Mouse (Mus musculus) heart, postnatal 0 days (tissue): ENCODE results near the gene Atic. TPM values are rescaled to one million over a fixed set of nuclear protein-coding genes. Genes with fewer than 3 reads are reported as not detected.

Experiments used
- ATAC-seq: fragments of 200-750 bp; cut with Nextera tagmentation; 2 replicates; pipeline ENCODE4 v1.8.0; 2017; ENCODE audit warnings: low read depth, moderate number of reproducible peaks, moderate library complexity; ENCODE audit not compliant: insufficient read depth
- DNase-seq: peaks from one replicate; pipeline ENCODE4 v3.0.0-alpha.2; 2016; ENCODE audit warnings: low spot score
- H3K27ac ChIP-seq: fragments of 300-500 bp; sonication (generic); 2 replicates; pipeline ENCODE4 v1.5.1; 2014; ENCODE audit warnings: low read depth, mild to moderate bottlenecking
- H3K27me3 ChIP-seq: fragments of 300-500 bp; sonication (generic); 2 replicates; pipeline ENCODE4 v1.6.1; 2014; ENCODE audit warnings: low read length, mixed read lengths; ENCODE audit not compliant: control insufficient read depth, insufficient read depth
- H3K36me3 ChIP-seq: fragments of 300-500 bp; sonication (generic); replicated peaks from 2 replicates; pipeline ENCODE4 v1.6.1; 2014; ENCODE audit warnings: low read length, mixed read lengths; ENCODE audit not compliant: control insufficient read depth, insufficient read depth
- H3K4me1 ChIP-seq: fragments of 300-500 bp; sonication (generic); 2 replicates; pipeline ENCODE4 v1.6.1; 2014; ENCODE audit warnings: antibody characterized with exemption; ENCODE audit not compliant: control insufficient read depth, insufficient read depth
- H3K4me2 ChIP-seq: fragments of 300-500 bp; sonication (generic); 2 replicates; pipeline ENCODE4 v1.6.1; 2014; ENCODE audit warnings: low read depth, mild to moderate bottlenecking, low read length, moderate library complexity
- H3K4me3 ChIP-seq: fragments of 300-500 bp; sonication (generic); 2 replicates; pipeline ENCODE4 v1.5.1; 2014; ENCODE audit warnings: low read depth, low read length
- H3K9ac ChIP-seq: fragments of 300-500 bp; sonication (generic); replicated peaks from 2 replicates; pipeline ENCODE4 v1.6.1; 2014; ENCODE audit warnings: low read depth, low read length, mixed read lengths
- H3K9me3 ChIP-seq: fragments of 300-500 bp; sonication (generic); replicated peaks from 2 replicates; pipeline ENCODE4 v1.6.1; 2016; ENCODE audit warnings: low read length; ENCODE audit not compliant: control insufficient read depth
- CTCF ChIP-seq: IDR thresholded peaks from 2 replicates; pipeline ENCODE4 v1.5.1; 2016; ENCODE audit warnings: antibody characterized with exemption, control low read depth, low read depth
- EP300 ChIP-seq: IDR thresholded peaks from 2 replicates; pipeline ENCODE4 v1.6.1; 2016; ENCODE audit warnings: antibody characterized with exemption, low read depth
- WGBS: fragments of 180-500 bp; shearing (Covaris S2); extraction: QIAGEN DNeasy Blood & Tissue Kit; methylation state at CpG from one replicate; pipeline ENCODE4 v1.1.7; 2014; 5-methylcytosine and 5-hydroxymethylcytosine counted together
- polyA plus RNA-seq: library from polyadenylated mRNA; unstranded; fragments of >200 nt; fragmentation: Nextera tagmentation; extraction: Ambion mirVana; gene quantifications from 2 replicates; pipeline ENCODE4 v1.2.1, GENCODE M21; 2015
- total RNA-seq: library from RNA; depleted of rRNA; stranded (reverse); fragments of >200 nt; gene quantifications from 2 replicates; pipeline ENCODE4 v1.2.3, GENCODE M21; 2014; ENCODE audit warnings: low replicate concordance; rRNA removed

Atic gene
- total RNA-seq: 29.5 and 48.2 TPM in 2 replicates
- polyA plus RNA-seq: 19.8 and 23.3 TPM in 2 replicates

DNA sequence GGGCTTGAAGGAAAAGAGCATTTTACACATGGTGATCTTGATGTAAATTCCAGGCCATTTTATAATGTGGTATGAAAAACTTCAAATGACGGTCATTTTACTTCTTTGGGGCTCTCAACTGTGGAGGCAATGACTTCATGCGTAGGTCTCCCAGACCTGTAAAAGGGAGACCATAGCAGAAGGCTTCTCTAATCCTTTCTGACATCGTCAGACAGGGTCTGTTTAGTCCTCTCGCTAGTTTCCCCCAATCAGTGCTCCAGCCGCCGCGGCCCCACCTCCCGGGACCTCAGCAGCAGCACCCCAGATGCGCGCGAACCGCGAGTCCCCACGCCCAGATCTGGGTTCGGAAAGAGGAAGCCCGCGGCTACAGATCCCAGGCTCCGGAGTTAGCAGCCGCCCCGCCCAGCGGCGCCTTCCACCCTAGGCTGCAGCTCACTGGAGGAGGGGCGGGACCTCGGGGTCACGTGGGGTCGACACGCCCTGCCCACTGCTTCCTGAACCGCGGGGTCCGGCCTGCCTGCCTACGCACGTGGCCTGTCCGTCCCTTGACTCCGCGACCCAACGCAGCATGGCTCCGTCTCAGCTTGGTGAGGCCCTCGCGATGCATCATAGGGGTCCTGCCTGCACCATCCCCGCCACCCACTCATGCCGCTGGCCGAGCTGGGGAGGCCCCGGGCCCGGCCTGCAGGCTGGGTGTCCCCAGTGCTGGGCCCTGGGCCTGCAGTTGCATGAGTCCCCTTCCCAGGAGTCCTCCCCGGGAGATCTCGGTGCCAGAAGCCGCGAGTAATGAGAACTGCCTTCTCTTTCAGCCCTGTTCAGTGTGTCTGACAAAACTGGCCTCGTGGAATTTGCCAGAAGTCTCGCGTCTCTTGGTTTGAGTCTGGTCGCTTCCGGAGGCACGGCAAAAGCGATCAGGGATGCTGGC, at the start of gene Atic:
TSS of gene Atic (plus strand) at position 463 of the 925 bp plus-strand sequence.
- H3K9me3 ChIP-seq: no peaks in the 10 kb centered on the region

GRCm38 (mm10) chr1:71507251-71507650, 49.7 kb upstream of the Atic start:
- no peak for ATAC-seq
- H3K4me3 ChIP-seq: no peak overlapping the region
- H3K4me2 ChIP-seq: no peak overlapping the region
- DNase-seq: no peak
- no peak overlapping the region for H3K27ac ChIP-seq
- 37% methylated on average over 9 of the region's 9 CpGs for WGBS
- H3K9ac ChIP-seq: no peak overlapping the region
- no peaks in the 10 kb centered on the region for H3K4me1 ChIP-seq
- no peaks in the 10 kb centered on the region for H3K27me3 ChIP-seq
- H3K36me3 ChIP-seq: no peaks in the 10 kb centered on the region
- H3K9me3 ChIP-seq: no peaks in the 10 kb centered on the region
- TF ChIP-seq CTCF (no peak), EP300 (no peak)

More for the DNA sequence above, at the start of gene Atic:
- peak within 1 kb of the TSS; percentile 76 for H3K9ac ChIP-seq
- ATAC-seq (peak; percentile 100), DNase-seq (peak; percentile 92)
- peak within 1 kb of the TSS; percentile 65 for H3K4me3 ChIP-seq
- H3K4me1 ChIP-seq: peaks cover 14% of the 10 kb centered on the region; the same call in 1 of the 2 replicates
- H3K36me3 ChIP-seq: peaks cover 25% of the 10 kb centered on the region
- H3K27me3 ChIP-seq: no peaks in the 10 kb centered on the region
- H3K4me2 ChIP-seq: peak within 1 kb of the TSS; percentile 92
- H3K27ac ChIP-seq: peak within 1 kb of the TSS; percentile 81
- under 1% methylated on average over 55 of the region's 55 CpGs for WGBS
- TF ChIP-seq EP300: no peak
- no peak for TF ChIP-seq CTCF

DNA sequence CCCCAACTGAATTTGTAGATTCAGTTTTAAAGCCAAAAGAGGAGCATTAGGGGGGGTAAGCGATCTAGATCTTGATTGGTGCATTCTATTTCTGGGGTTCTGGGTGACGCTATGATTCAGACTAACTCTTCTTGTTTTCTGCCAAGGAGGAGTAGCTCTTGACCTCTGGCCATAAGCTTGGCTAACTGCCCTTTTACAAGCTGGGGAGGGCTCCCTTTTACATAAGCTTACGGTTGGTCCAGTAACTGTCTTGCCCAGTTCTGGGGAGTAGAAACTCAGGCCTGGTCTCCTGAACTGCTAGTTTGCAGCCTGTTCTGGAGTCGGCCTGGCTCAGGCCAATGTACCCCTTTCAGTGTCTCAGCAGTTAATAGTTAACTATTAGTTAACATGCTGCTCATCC, 41.9 kb upstream of the Atic start:
- Histone ChIP-seq H3K27me3 (no peaks in the 10 kb centered on the region), H3K36me3 (no peaks in the 10 kb centered on the region), H3K4me3 (no peak overlapping the region), H3K9ac (no peak overlapping the region), H3K4me2 (no peak overlapping the region), H3K9me3 (no peaks in the 10 kb centered on the region; the same call in 1 of the 2 replicates), H3K4me1 (no peaks in the 10 kb centered on the region), H3K27ac (no peak overlapping the region)
- ATAC-seq (no peak), DNase-seq (no peak)
- TF ChIP-seq CTCF (no peak), EP300 (no peak)
- WGBS: 69% methylated on average over 4 of the region's 4 CpGs

DNA sequence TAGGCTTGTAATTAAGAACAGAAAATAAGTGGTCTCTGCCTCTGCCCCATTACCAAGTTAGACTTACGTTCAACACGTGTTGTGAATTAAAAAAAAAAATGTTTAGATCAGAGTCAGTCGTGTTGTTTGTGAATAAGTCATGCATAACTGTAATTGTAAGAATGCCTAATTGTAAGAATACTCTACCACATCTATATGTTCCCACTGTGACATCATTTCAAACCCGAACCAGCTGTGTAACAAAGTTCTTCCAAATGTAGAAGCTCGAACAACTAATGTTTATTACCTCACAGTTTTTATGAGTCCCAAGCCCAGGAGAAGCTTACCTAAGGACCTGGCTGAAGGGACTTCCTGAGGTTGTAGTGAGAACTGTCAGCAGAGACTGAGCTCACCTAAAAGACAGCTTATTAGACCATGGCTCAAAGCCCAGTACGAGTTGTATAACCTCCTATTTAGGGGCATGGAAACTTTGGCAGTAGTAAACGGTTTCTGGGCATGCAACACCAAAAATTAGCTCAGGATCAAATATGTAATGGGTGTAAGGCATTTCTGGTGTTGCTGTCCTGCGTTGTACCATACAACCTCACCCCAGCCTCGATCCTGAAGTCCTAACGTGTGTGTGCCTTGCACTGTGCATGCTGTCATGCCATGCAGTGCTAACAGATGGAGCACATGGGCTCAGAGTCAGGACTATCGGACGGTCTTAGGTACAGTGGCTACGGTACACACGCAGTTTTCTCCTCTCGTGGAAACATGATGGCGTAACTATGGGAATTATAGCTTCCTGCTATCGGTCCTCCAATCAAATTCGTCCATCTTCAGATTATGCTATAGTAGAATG, 27.9 kb upstream of the Atic start:
- H3K9me3 ChIP-seq: no peaks in the 10 kb centered on the region
- DNase-seq (no peak), ATAC-seq (no peak)
- no peak overlapping the region for H3K4me2 ChIP-seq
- 79% methylated on average over 18 of the region's 18 CpGs for WGBS
- H3K36me3 ChIP-seq: no peaks in the 10 kb centered on the region
- H3K9ac ChIP-seq: no peak overlapping the region
- no peaks in the 10 kb centered on the region for H3K27me3 ChIP-seq
- H3K4me1 ChIP-seq: no peaks in the 10 kb centered on the region
- no peak overlapping the region for H3K27ac ChIP-seq
- H3K4me3 ChIP-seq: no peak overlapping the region
- TF ChIP-seq CTCF: no peak
- no peak for TF ChIP-seq EP300

- TF ChIP-seq EP300 (no peak), CTCF (no peak)
- H3K9me3 ChIP-seq: no peaks in the 10 kb centered on the region
- H3K36me3 ChIP-seq: no peaks in the 10 kb centered on the region
- no peak overlapping the region for H3K27ac ChIP-seq
- no peak overlapping the region for H3K4me2 ChIP-seq
- ATAC-seq (no peak), DNase-seq (no peak)
- H3K27me3 ChIP-seq: no peaks in the 10 kb centered on the region
- no peak overlapping the region for H3K4me3 ChIP-seq
- no peak overlapping the region for H3K9ac ChIP-seq
- H3K4me1 ChIP-seq: no peaks in the 10 kb centered on the region
- whole genome bisulfite sequencing: 73% methylated on average over 2 of the region's 2 CpGs
Observed at GRCm38 (mm10) chr1:71530779-71531178, 26.2 kb upstream of the Atic start.
